Mouse (Mus musculus): ENCODE results near the gene Ecel1. TPM values are rescaled to one million over a fixed set of nuclear protein-coding genes. Genes with fewer than 3 reads are reported as not detected.

Ecel1 gene
- polyA plus RNA-seq, 1 experiment from 2014 or later = 34.9 TPM

DNA sequence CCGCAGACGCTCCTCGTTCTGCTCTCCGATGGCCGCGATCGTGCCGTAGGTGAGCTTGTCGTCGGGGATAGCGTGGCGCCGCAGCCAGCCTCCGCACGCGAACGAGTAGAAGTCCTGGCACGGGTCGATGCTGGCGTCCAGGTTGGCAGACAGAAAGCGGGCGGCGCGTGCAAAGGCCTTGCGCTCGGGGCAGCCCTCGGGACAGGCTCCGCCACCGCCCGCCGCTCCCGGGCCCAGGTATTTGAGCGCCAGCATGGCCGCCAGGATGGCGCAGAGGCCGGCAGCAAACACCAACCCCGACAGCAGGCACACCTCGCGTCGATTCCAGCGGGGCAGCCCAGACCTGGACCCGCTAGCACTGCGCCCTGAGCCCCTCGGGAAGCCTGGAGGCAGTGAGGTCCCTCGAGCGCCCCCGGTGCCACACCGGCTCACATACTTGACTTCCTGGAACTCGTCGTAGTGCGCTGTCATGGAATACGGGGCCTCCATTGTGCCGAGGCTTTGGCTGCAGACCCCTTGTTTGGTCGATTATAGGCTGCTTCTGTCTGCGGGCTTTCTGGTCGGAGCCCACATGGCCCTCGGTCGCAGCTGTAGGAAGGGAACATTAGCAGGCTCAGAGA, 1.7 kb downstream of the Ecel1 start:
- Histone ChIP-seq H3K4me1 (ENCODE audit: control insufficient read depth, insufficient read depth, low read depth, low read length) (peaks cover 14% of the 10 kb centered on the region), H3K9ac (ENCODE audit: low read depth, low read length) (peak overlapping the region; percentile 47), H3K27me3 (replicated peaks; ENCODE audit: control insufficient read depth, insufficient read depth, low read length) (peaks cover 51% of the 10 kb centered on the region), H3K27ac (ENCODE audit: low read depth, low read length) (no peak overlapping the region), H3K36me3 (ENCODE audit: control insufficient read depth, insufficient read depth, low read length) (no peaks in the 10 kb centered on the region), H3K9me3 (ENCODE audit: control insufficient read depth, low read length) (no peaks in the 10 kb centered on the region), H3K4me2 (ENCODE audit: low read length) (peak overlapping the region; percentile 74), H3K4me3 (ENCODE audit: low read length) (peak overlapping the region; percentile 48)
- ATAC-seq = 0 out of 2 replicates have a peak, but pooled peaks have one; percentile 1
- 2% methylated on average over 54 of the region's 58 CpGs for WGBS

DNA sequence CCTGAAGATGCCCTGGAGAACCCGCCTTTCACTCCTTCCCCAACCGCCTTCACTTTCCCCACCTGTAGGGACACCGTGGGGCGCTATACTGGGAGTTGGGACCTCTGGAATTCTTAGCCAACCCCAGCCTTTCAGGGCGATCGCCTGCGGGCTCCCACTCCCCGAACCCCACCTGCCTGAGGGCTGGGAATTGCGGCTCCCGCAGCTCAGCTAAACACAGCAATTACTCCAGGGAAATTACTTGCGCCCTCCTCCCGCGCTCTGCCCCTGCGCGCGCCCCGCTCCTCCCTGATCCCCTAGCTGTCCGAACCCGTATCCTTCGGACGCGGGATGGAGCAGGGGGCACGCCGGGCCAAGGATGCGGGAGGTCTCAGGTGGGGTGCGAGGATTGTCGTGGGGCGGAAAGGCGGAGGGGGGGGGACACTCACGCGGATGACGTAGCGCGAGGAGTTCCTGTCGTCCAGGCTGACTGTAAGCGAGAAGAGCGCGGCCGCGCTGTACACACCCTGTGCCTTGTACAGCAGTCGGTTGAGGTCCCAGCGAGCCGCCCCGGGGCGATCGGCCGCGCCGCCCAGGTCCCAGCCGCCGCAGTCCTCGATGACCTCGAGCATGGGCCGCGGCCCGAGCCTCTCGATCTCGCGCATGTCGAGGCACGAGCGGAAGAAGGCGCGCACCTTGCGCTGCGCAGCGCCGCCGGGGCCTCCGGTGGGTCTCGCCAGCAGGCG, 2.4 kb downstream of the Ecel1 start:
- Histone ChIP-seq H3K4me1 (ENCODE audit: control insufficient read depth, insufficient read depth, low read depth, low read length) (peaks cover 14% of the 10 kb centered on the region), H3K9me3 (ENCODE audit: control insufficient read depth, low read length) (no peaks in the 10 kb centered on the region), H3K4me2 (ENCODE audit: low read length) (peak overlapping the region; percentile 74), H3K27ac (ENCODE audit: low read depth, low read length) (no peak overlapping the region), H3K27me3 (replicated peaks; ENCODE audit: control insufficient read depth, insufficient read depth, low read length) (peaks cover 51% of the 10 kb centered on the region), H3K9ac (ENCODE audit: low read depth, low read length) (peak overlapping the region; percentile 47), H3K36me3 (ENCODE audit: control insufficient read depth, insufficient read depth, low read length) (no peaks in the 10 kb centered on the region), H3K4me3 (ENCODE audit: low read length) (peak overlapping the region; percentile 48)
- ATAC-seq = peak; percentile 41; the same call in 1 of the 2 replicates
- under 1% methylated on average over 71 of the region's 72 CpGs for WGBS

DNA sequence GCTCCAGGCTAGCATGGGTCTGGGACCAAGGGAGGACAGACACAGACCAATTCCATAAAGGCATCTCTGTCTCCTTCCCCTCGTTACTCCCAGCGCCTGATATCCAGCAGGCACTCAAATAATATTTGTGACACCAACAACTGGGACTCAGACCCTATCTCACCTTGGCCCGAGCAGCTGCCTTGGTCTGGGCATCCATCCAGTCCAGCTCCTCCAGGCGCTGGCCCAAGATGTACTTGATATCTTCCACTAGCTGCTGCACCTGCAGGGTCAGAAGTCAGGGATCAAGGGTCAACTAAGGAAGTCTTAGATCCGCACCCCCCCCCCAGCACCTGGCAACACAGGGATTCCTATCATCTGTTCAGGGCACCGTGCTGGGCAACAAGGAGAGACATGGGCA, 5.0 kb downstream of the Ecel1 start:
- H3K9me3 ChIP-seq (ENCODE audit: control insufficient read depth, low read length) = no peaks in the 10 kb centered on the region

DNA sequence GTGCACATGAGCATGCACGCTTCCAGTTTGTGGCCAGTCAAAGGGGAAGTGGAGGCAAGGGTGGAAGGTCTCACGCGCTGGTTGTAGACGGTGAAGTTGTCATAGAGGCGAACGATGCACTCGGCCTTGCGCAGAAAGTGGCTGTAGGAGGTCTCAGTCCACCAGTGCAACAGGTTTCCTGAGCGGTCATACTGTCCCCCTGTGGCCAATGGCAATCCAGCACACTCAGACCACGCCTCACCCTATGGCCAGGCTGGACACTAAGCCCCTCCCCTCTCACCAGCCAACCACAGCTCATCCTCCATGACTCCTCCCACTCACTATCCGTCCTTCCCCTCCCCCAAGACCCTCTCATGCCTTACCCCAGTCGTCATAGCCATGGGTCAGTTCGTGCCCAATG, 6.9 kb downstream of the Ecel1 start:
- no peak for ATAC-seq
- H3K4me1 ChIP-seq (ENCODE audit: control insufficient read depth, insufficient read depth, low read depth, low read length) = peaks cover 7% of the 10 kb centered on the region; the same call in 1 of the 2 replicates
- H3K27ac ChIP-seq (ENCODE audit: low read depth, low read length) = no peak overlapping the region
- 33% methylated on average over 13 of the region's 13 CpGs for WGBS
- no peaks in the 10 kb centered on the region for H3K36me3 ChIP-seq (ENCODE audit: control insufficient read depth, insufficient read depth, low read length)
- no peak overlapping the region for H3K9ac ChIP-seq (ENCODE audit: low read depth, low read length)
- no peaks in the 10 kb centered on the region for H3K9me3 ChIP-seq (ENCODE audit: control insufficient read depth, low read length)
- H3K4me2 ChIP-seq (ENCODE audit: low read length) = no peak overlapping the region
- H3K4me3 ChIP-seq (ENCODE audit: low read length) = no peak overlapping the region
- H3K27me3 ChIP-seq (replicated peaks; ENCODE audit: control insufficient read depth, insufficient read depth, low read length) = peaks cover 35% of the 10 kb centered on the region

More for the DNA sequence above, 5.0 kb downstream of the Ecel1 start:
- peaks cover 14% of the 10 kb centered on the region for H3K4me1 ChIP-seq (ENCODE audit: control insufficient read depth, insufficient read depth, low read depth, low read length)
- no peak for ATAC-seq
- H3K4me2 ChIP-seq (ENCODE audit: low read length) = no peak overlapping the region
- no peak overlapping the region for H3K27ac ChIP-seq (ENCODE audit: low read depth, low read length)
- WGBS = 88% methylated on average over 6 of the region's 6 CpGs
- H3K27me3 ChIP-seq (replicated peaks; ENCODE audit: control insufficient read depth, insufficient read depth, low read length) = peaks cover 44% of the 10 kb centered on the region
- no peak overlapping the region for H3K4me3 ChIP-seq (ENCODE audit: low read length)
- H3K9ac ChIP-seq (ENCODE audit: low read depth, low read length) = no peak overlapping the region
- H3K36me3 ChIP-seq (ENCODE audit: control insufficient read depth, insufficient read depth, low read length) = no peaks in the 10 kb centered on the region

DNA sequence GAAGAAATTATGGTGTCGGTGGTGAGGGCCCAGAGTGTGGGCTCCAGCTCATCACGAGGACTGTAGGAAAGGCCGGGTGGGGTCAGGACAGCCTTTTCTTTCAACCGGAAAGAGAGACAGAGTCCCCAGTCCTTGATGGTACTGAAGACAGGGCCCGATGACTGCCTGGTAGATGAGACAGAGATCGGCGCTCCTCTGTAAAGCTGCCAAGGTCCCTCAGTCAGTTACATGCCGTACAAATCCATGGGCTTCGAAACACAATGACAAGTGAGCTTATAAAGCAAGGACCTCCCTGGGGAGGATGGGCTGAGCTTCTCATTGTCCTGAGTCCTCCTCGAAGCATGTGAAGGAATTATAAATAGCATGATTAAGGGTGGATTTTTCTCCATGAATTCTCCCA, 13.2 kb downstream of the Ecel1 start:
- no peak overlapping the region for H3K4me3 ChIP-seq (ENCODE audit: low read length)
- H3K9me3 ChIP-seq (ENCODE audit: control insufficient read depth, low read length) = no peaks in the 10 kb centered on the region
- peak; percentile 40 for ATAC-seq
- H3K9ac ChIP-seq (ENCODE audit: low read depth, low read length) = no peak overlapping the region
- no peaks in the 10 kb centered on the region for H3K36me3 ChIP-seq (ENCODE audit: control insufficient read depth, insufficient read depth, low read length)
- no peaks in the 10 kb centered on the region for H3K27me3 ChIP-seq (replicated peaks; ENCODE audit: control insufficient read depth, insufficient read depth, low read length)
- 55% methylated on average over 10 of the region's 10 CpGs for WGBS
- no peak overlapping the region; the same call in 1 of the 2 replicates for H3K4me2 ChIP-seq (ENCODE audit: low read length)
- H3K27ac ChIP-seq (ENCODE audit: low read depth, low read length) = 0 out of 2 replicates have a peak overlapping the region, but pooled peaks have one; percentile 3
- peaks cover 7% of the 10 kb centered on the region for H3K4me1 ChIP-seq (ENCODE audit: control insufficient read depth, insufficient read depth, low read depth, low read length)

DNA sequence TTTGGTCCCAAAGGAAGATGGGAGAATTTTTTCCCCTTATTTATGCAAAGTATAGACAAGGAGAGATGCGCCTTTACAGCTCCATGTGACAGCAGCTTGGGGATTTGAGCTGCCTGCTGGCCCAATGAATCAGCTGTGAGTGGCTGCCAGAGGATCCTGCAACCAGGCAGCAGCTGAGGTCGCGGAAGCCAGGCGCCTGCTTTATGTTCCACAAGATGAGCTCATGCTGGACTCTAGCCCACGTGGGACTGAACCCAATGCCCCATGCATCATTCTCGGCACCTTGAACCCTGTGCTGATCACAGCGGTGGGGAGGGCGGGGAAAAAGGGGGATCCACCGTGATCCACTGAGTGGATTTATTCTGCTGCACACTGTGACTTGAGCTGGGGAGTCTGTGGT, 13.9 kb downstream of the Ecel1 start:
- Histone ChIP-seq H3K4me2 (ENCODE audit: low read length) (no peak overlapping the region), H3K36me3 (ENCODE audit: control insufficient read depth, insufficient read depth, low read length) (no peaks in the 10 kb centered on the region), H3K4me1 (ENCODE audit: control insufficient read depth, insufficient read depth, low read depth, low read length) (peaks cover 7% of the 10 kb centered on the region), H3K27ac (ENCODE audit: low read depth, low read length) (peak overlapping the region; percentile 32; the same call in 1 of the 2 replicates), H3K9me3 (ENCODE audit: control insufficient read depth, low read length) (no peaks in the 10 kb centered on the region), H3K4me3 (ENCODE audit: low read length) (no peak overlapping the region), H3K9ac (ENCODE audit: low read depth, low read length) (no peak overlapping the region), H3K27me3 (replicated peaks; ENCODE audit: control insufficient read depth, insufficient read depth, low read length) (no peaks in the 10 kb centered on the region)
- ATAC-seq = peak; percentile 73
- 28% methylated on average over 9 of the region's 9 CpGs for WGBS

DNA sequence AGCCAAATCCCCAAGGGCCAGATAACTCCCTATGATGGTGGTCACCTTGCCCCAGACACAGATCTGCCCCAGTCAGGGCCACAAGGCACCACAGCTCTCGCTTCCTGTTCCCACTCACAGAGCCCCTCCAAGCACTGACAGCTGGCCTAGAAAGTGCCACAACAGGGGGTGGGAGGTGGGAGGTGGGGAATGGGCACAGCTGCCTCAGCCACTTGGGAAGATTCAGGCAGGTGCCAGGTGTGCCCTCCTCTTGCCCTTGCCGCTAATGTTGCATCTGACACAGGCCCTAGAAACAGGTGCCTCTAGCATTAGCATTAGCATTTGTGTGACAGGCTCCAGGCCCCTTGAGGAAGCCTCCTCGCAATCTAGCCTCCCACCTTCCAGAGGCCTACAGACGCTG, 14.8 kb downstream of the Ecel1 start:
- H3K27ac ChIP-seq (ENCODE audit: low read depth, low read length) = no peak overlapping the region
- no peaks in the 10 kb centered on the region for H3K9me3 ChIP-seq (ENCODE audit: control insufficient read depth, low read length)
- peak; percentile 22; the same call in 1 of the 2 replicates for ATAC-seq
- no peak overlapping the region for H3K9ac ChIP-seq (ENCODE audit: low read depth, low read length)
- no peak overlapping the region for H3K4me2 ChIP-seq (ENCODE audit: low read length)
- WGBS = 52% methylated on average over 4 of the region's 4 CpGs
- H3K4me1 ChIP-seq (ENCODE audit: control insufficient read depth, insufficient read depth, low read depth, low read length) = peaks cover 7% of the 10 kb centered on the region
- no peak overlapping the region for H3K4me3 ChIP-seq (ENCODE audit: low read length)
- no peaks in the 10 kb centered on the region for H3K27me3 ChIP-seq (replicated peaks; ENCODE audit: control insufficient read depth, insufficient read depth, low read length)
- no peaks in the 10 kb centered on the region for H3K36me3 ChIP-seq (ENCODE audit: control insufficient read depth, insufficient read depth, low read length)

DNA sequence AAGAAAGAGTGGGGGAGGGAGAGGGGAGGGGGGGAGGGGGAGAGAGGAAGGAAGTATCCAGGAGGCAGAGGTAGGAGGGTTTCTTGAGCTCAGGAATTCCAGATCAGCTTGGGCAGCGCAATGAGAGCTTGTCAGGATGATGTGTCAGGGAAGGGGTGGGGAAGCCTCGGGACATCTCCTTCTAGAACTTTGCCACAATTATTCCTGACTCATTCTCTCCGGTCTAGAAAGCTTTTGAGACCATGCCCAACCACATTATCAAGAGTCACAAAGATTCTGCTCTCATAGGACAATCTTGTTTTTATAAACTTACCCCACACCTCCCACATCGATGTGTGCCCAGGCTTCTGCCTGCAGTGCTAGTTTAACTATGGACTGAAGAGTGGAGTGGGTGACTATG, 24.5 kb downstream of the Ecel1 start:
- 85% methylated on average over 4 of the region's 4 CpGs for WGBS
- H3K9me3 ChIP-seq (ENCODE audit: control insufficient read depth, low read length) = no peaks in the 10 kb centered on the region
- no peaks in the 10 kb centered on the region for H3K36me3 ChIP-seq (ENCODE audit: control insufficient read depth, insufficient read depth, low read length)
- no peak for ATAC-seq
- peaks cover 9% of the 10 kb centered on the region for H3K27me3 ChIP-seq (replicated peaks; ENCODE audit: control insufficient read depth, insufficient read depth, low read length)
- H3K4me1 ChIP-seq (ENCODE audit: control insufficient read depth, insufficient read depth, low read depth, low read length) = peaks cover 2% of the 10 kb centered on the region; the same call in 1 of the 2 replicates
- no peak overlapping the region for H3K9ac ChIP-seq (ENCODE audit: low read depth, low read length)
- no peak overlapping the region for H3K27ac ChIP-seq (ENCODE audit: low read depth, low read length)
- H3K4me3 ChIP-seq (ENCODE audit: low read length) = no peak overlapping the region
- no peak overlapping the region for H3K4me2 ChIP-seq (ENCODE audit: low read length)
